Mouse (Mus musculus): ENCODE measurements at regions not wholly inside any gene's neighbourhood (a gene's known extent, or its start where the extent isn't known, plus 50 kb on each side); places are given as distances from the start of the nearest gene placed in this dataset.

- H3K4me1 ChIP-seq (replicated peaks; ENCODE audit: control insufficient read depth, insufficient read depth, low read length), result peaks cover 2% of the 10 kb centered on the region; the same call in 1 of the 2 replicates
- H3K27me3 ChIP-seq (replicated peaks; ENCODE audit: control insufficient read depth, insufficient read depth, low read length), result no peaks in the 10 kb centered on the region
- no peak for TF ChIP-seq CTCF (IDR thresholded peaks at IDR 0.05; ENCODE audit: low read depth)
- H3K9ac ChIP-seq (ENCODE audit: low read depth, low read length), result no peak overlapping the region
- no peak overlapping the region for H3K4me3 ChIP-seq (ENCODE audit: low read depth, low read length)
- 78% methylated on average over 4 of the region's 4 CpGs for WGBS
- no peak overlapping the region for H3K4me2 ChIP-seq (replicated peaks; ENCODE audit: low read depth)
- no peak for ATAC-seq
- no peak overlapping the region for H3K27ac ChIP-seq (ENCODE audit: low read depth, low read length)
- H3K9me3 ChIP-seq (ENCODE audit: control insufficient read depth), result no peaks in the 10 kb centered on the region
- H3K36me3 ChIP-seq (ENCODE audit: control insufficient read depth, insufficient read depth), result no peaks in the 10 kb centered on the region
These were observed 441.9 kb downstream of the Gpam start for GRCm38 (mm10) chr19:54685147-54685546.

Measured in intestine, postnatal 0 days (tissue).